Mouse (Mus musculus) limb, embryonic 14.5 days (tissue): ENCODE results near the gene Klhdc8b. TPM values are rescaled to one million over a fixed set of nuclear protein-coding genes. Genes with fewer than 3 reads are reported as not detected.

Source experiments
- ATAC-seq: fragments of 200-750 bp; cut with Nextera tagmentation; 2 replicates; pipeline ENCODE4 v1.8.0; 2017; ENCODE audit warnings: low read depth, moderate number of reproducible peaks, moderate TSS enrichment; ENCODE audit not compliant: low FRiP score
- DNase-seq: peaks from one replicate; pipeline ENCODE4 v3.0.0-alpha.2; 2015; ENCODE audit warnings: low spot score
- H3K27ac ChIP-seq: fragments of 300-500 bp; sonication (generic); replicated peaks from 2 replicates; pipeline ENCODE4 v1.5.1; 2014; ENCODE audit warnings: low read depth, mild to moderate bottlenecking, low read length, moderate library complexity, mixed read lengths
- H3K27me3 ChIP-seq: fragments of 300-500 bp; sonication (generic); 2 replicates; pipeline ENCODE4 v1.6.1; 2014; ENCODE audit warnings: low read length, mixed read lengths; ENCODE audit not compliant: control insufficient read depth, insufficient read depth
- H3K36me3 ChIP-seq: fragments of 300-500 bp; sonication (generic); 2 replicates; pipeline ENCODE4 v1.6.1; 2014; ENCODE audit warnings: mild to moderate bottlenecking, low read length, moderate library complexity, mixed read lengths; ENCODE audit not compliant: control insufficient read depth, insufficient read depth
- H3K4me1 ChIP-seq: fragments of 300-500 bp; sonication (generic); 2 replicates; pipeline ENCODE4 v1.6.1; 2014; ENCODE audit warnings: antibody characterized with exemption, low read length, mixed read lengths; ENCODE audit not compliant: control insufficient read depth, insufficient read depth
- H3K4me2 ChIP-seq: fragments of 300-500 bp; sonication (generic); replicated peaks from 2 replicates; pipeline ENCODE4 v1.6.1; 2014; ENCODE audit warnings: low read depth, mild to moderate bottlenecking, low read length, moderate library complexity; ENCODE audit not compliant: severe bottlenecking
- H3K4me3 ChIP-seq: fragments of 300-500 bp; sonication (generic); replicated peaks from 2 replicates; pipeline ENCODE4 v1.5.1; 2014; ENCODE audit warnings: low read length
- H3K9ac ChIP-seq: fragments of 300-500 bp; sonication (generic); 2 replicates; pipeline ENCODE4 v1.6.1; 2014; ENCODE audit warnings: mild to moderate bottlenecking, low read depth, low read length, moderate library complexity; ENCODE audit not compliant: severe bottlenecking
- H3K9me3 ChIP-seq: fragments of 300-500 bp; sonication (generic); 2 replicates; pipeline ENCODE4 v1.6.1; 2016; ENCODE audit warnings: low read length; ENCODE audit not compliant: control insufficient read depth
- POLR2A ChIP-seq: fragments of 200-500 bp; IDR thresholded peaks from 2 replicates; pipeline ENCODE4 v1.8.0; 2012; ENCODE audit warnings: inconsistent platforms, mild to moderate bottlenecking, moderate library complexity, borderline replicate concordance; ENCODE audit not compliant: insufficient read depth, insufficient read length; ENCODE audit errors: extremely low read depth
- WGBS: fragments of 180-500 bp; shearing (Covaris S2); extraction: QIAGEN DNeasy Blood & Tissue Kit; methylation state at CpG from one replicate; pipeline ENCODE4 v1.1.7; 2014; 5-methylcytosine and 5-hydroxymethylcytosine counted together
- polyA plus RNA-seq, 2 experiments: library from polyadenylated mRNA; depleted of rRNA in 1 of 2; stranded (reverse) in 1 of 2; unstranded in 1 of 2; fragments of >200 nt; fragmentation: Nextera tagmentation in 1 of 2; extraction: Ambion mirVana in 1 of 2; gene quantifications; 2 replicates each; pipeline versions ENCODE4 v1.2.1 to v1.2.3; 2012 to 2014

Gene Klhdc8b
- polyA plus RNA-seq, 2 experiments = 27.7 to 43.1 TPM

DNA sequence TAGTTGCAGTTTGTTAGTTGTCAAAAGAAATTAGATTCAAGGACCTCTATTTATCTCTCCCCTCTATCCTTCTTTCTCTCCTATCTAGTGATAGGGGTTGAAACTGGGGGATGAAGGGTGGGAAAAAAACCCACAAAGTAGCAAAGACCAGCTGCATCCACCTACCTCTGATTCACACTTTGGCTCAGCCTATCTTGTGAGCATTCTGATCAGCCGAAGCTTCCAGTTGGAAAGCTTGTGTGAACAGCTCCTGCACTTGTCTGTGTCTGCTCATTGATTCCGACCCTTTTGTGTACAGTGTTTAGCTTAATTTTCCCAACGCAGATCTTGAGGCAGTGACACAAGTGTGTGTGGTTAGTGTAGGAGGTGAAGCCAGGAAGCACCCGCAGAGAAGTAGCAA, 7.9 kb downstream of the Klhdc8b start:
- 70% methylated on average over 4 of the region's 4 CpGs for WGBS
- peaks cover 33% of the 10 kb centered on the region for H3K4me1 ChIP-seq
- DNase-seq (no peak), ATAC-seq (no peak)
- peaks cover 7% of the 10 kb centered on the region for H3K36me3 ChIP-seq
- peak overlapping the region; percentile 76 for H3K4me2 ChIP-seq
- no peak for TF ChIP-seq POLR2A
- no peaks in the 10 kb centered on the region for H3K9me3 ChIP-seq
- no peaks in the 10 kb centered on the region for H3K27me3 ChIP-seq
- peak overlapping the region; percentile 65 for H3K9ac ChIP-seq
- H3K4me3 ChIP-seq = peak overlapping the region; percentile 61; the same call in 1 of the 2 replicates
- H3K27ac ChIP-seq = peak overlapping the region; percentile 82

- WGBS = 29% methylated on average over 6 of the region's 6 CpGs
- Histone ChIP-seq H3K27me3 (no peaks in the 10 kb centered on the region), H3K9ac (peak overlapping the region; percentile 65), H3K4me2 (peak overlapping the region; percentile 76), H3K36me3 (peaks cover 13% of the 10 kb centered on the region), H3K27ac (peak overlapping the region; percentile 82), H3K9me3 (no peaks in the 10 kb centered on the region), H3K4me3 (peak overlapping the region; percentile 61), H3K4me1 (peaks cover 33% of the 10 kb centered on the region)
- no peak for DNase-seq
- TF ChIP-seq POLR2A = no peak
- no peak for ATAC-seq
These were observed 8.5 kb downstream of the Klhdc8b start for GRCm38 (mm10) chr9:108452911-108453310.

DNA sequence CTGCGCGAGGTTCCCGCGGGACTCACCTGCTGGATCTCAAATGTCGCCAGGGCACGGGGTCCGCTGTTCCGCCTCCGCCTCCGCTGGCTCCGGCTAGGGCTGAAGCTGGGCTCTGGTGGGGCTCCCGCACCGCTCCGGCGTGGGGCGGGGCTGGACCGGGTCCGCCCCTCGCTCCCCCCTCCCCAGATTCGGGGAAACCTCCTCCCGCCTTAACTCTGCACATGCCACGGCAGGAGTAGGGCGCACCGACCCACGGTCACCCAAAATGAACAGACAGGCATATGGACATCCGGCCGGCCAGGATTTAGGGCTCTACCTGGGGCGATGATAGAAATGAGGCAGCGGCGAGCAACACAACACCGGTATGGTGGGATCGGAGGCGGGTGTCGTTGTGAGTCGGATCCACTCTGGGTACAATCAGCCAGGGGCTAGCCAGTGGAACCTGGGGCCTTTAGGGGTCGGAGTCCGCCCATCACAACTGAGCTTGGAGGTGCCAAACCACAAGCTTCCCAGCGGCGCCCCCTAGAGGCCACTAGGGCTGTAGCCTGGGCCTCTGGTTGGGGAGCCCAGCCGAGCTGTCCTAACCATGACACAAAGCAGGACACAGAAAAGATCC, 9.0 kb downstream of the Klhdc8b start:
- H3K27me3 ChIP-seq = no peaks in the 10 kb centered on the region
- H3K4me3 ChIP-seq = peak overlapping the region; percentile 61
- under 1% methylated on average over 38 of the region's 40 CpGs for WGBS
- 0 out of 2 replicates have a peak, but pooled peaks have one; percentile 33 for TF ChIP-seq POLR2A
- H3K27ac ChIP-seq = peak overlapping the region; percentile 82
- peak overlapping the region; percentile 65 for H3K9ac ChIP-seq
- peaks cover 18% of the 10 kb centered on the region for H3K36me3 ChIP-seq
- no peaks in the 10 kb centered on the region for H3K9me3 ChIP-seq
- ATAC-seq (peak; percentile 94), DNase-seq (peak; percentile 95)
- H3K4me1 ChIP-seq = peaks cover 33% of the 10 kb centered on the region
- peak overlapping the region; percentile 76 for H3K4me2 ChIP-seq

DNA sequence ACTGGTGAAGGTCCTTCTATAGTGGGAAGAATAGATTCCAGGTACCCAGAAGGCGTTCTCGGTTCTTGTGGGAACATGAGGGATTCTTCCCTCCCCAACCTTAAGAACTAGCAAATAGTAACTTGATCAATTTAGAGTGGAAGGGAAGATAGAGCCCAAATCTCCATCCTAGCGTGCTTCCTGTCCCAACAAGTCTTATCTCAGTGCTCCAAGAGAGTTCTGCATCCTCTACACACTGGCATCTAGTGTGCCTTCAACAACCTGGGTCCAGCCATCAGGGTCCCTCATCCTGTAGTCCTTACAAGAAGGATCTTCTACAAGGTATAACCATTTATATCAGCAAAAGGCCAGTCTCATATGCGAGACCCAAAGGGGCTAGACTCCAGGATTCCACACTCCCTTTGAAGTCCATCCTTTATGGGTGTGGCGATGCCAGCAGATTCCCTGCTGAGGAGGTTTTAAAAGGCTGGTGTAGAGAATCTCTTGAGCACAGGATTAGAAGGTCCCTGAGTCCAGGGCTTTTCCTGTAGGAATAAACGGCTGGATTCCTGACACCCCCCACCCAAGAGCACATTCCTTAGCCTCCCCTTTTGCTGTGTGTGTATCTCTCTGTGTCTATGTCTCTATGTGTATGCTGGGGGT, 9.7 kb downstream of the Klhdc8b start:
- no peaks in the 10 kb centered on the region for H3K9me3 ChIP-seq
- no peak for TF ChIP-seq POLR2A
- peaks cover 33% of the 10 kb centered on the region for H3K4me1 ChIP-seq
- H3K27me3 ChIP-seq = no peaks in the 10 kb centered on the region
- ATAC-seq (no peak), DNase-seq (no peak)
- WGBS = 40% methylated on average over 6 of the region's 6 CpGs
- peak overlapping the region; percentile 65 for H3K9ac ChIP-seq
- H3K27ac ChIP-seq = peak overlapping the region; percentile 82
- H3K36me3 ChIP-seq = peaks cover 18% of the 10 kb centered on the region
- peak overlapping the region; percentile 76 for H3K4me2 ChIP-seq
- peak overlapping the region; percentile 61 for H3K4me3 ChIP-seq

DNA sequence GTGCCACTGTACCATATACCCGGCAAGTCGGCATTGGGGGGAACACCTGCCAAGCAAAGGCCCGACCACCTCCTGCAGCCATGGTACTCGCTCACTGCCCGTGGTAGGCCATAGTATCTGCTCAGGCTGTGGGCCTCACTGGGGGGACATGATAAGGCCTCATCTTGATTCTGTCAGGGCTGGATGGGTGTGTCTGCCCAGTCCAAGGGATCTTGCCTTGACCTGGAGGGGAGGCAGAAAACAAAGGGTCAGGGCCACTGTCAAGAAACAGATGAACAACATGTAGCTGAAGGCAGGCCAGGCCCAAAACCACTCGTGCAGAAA, 10.2 kb downstream of the Klhdc8b start:
- DNase-seq (no peak), ATAC-seq (no peak)
- H3K27me3 ChIP-seq = no peaks in the 10 kb centered on the region
- peak overlapping the region; percentile 61 for H3K4me3 ChIP-seq
- H3K9ac ChIP-seq = 0 out of 2 replicates have a peak overlapping the region, but pooled peaks have one; percentile 65
- H3K9me3 ChIP-seq = no peaks in the 10 kb centered on the region
- no peak overlapping the region for H3K27ac ChIP-seq
- WGBS = 80% methylated on average over 6 of the region's 6 CpGs
- peaks cover 33% of the 10 kb centered on the region for H3K4me1 ChIP-seq
- H3K36me3 ChIP-seq = peaks cover 18% of the 10 kb centered on the region
- peak overlapping the region; percentile 76 for H3K4me2 ChIP-seq
- no peak for TF ChIP-seq POLR2A
